Comparison of ENCODE assay signal across 8 mouse cellular contexts in the genomic region with DNA sequence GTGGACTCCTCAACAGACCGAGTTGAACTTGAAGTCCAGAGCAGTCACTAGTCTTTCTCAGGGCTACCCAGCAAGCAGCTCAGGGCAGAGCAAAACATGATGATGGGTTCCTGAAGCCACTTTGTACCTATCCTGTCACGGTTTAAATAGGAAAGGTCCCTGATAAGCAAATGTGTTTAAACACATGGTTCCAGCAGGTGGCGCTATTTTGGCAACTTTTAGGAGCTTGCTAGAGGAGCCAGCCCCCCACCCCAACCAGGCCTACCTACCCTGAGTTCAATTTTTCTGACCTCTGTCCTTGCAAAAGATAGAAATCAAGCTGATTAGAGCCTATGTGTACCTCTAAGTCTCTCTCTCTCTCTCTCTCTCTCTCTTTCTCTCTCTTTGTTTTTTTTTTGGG. TPM values are rescaled to one million over a fixed set of nuclear protein-coding genes. Genes with fewer than 3 reads are reported as not detected.
DNase-seq lines count a peak whose midpoint lies in the region; ATAC-seq and TF ChIP-seq lines count a peak whose summit lies in the region.
"Had no signal": no experiment of that assay in that cellular context is flagged by ENCODE, and none has a peak within 500 bp of the region (broad histone marks: within the 10 kb centered on the region; RNA-seq: fewer than 3 reads in every experiment).

No protein-coding gene starts in this region.

- H3K9me3 ChIP-seq in kidney, embryonic 15.5 days (replicated peaks): no peaks in the 10 kb centered on the region
- no peaks in the 10 kb centered on the region for H3K9me3 ChIP-seq in MEL (replicated peaks; ENCODE audit: insufficient read depth, low read length)
- H3K9me3 ChIP-seq in embryonic facial prominence, embryonic 10.5 days: no peaks in the 10 kb centered on the region
- H3K9me3 ChIP-seq: heart, embryonic 15.5 days had no signal

- no peak for TF ChIP-seq EP300 in MEL (IDR thresholded peaks at IDR 0.05; ENCODE audit: low read depth in 1 of 2, low read length in 2 of 2)

- H3K4me2 ChIP-seq in kidney, embryonic 15.5 days: no peak overlapping the region
- H3K4me2 ChIP-seq: heart, embryonic 15.5 days had no signal

- no peak for TF ChIP-seq POLR2A in kidney, adult 2 months (IDR thresholded peaks at IDR 0.05; ENCODE audit: low read depth, low read length)
- TF ChIP-seq POLR2A in MEL (IDR thresholded peaks at IDR 0.05; ENCODE audit: control insufficient read depth in 1 of 2, insufficient read depth in 1 of 2, low read depth in 1 of 2, low read length in 2 of 2, poor library complexity in 1 of 2): no peak

- no peak overlapping the region for H3K4me3 ChIP-seq in kidney, adult 2 months (ENCODE audit: insufficient read depth, low read depth, low read length)
- no peak overlapping the region for H3K4me3 ChIP-seq in kidney, embryonic 15.5 days (replicated peaks)
- H3K4me3 ChIP-seq in MEL (ENCODE audit: control insufficient read depth in 1 of 2, insufficient read depth in 1 of 2, low read depth in 2 of 2, low read length in 2 of 2): no peak overlapping the region
- H3K4me3 ChIP-seq in embryonic facial prominence, embryonic 10.5 days: no peak overlapping the region
- H3K4me3 ChIP-seq: heart, embryonic 15.5 days had no signal

- DNase-seq in kidney, adult 2 months: peak; percentile 42
- DNase-seq in CD8-positive naive resting alpha-beta T cell, adult 2 months (ENCODE audit: low read depth in 2 of 2, low spot score in 2 of 2): peak; percentile 28 to 56
- DNase-seq in MEL (ENCODE audit: low read depth, low spot score): peak; percentile 87
- peak; percentile 55 for DNase-seq in embryonic facial prominence, embryonic 10.5 days (ENCODE audit: low spot score)
- peak; percentile 73 for DNase-seq in mesoderm, embryonic 11.5 days (ENCODE audit: low read depth, low spot score)

- ATAC-seq in kidney, embryonic 15.5 days (replicated peaks; ENCODE audit: low FRiP score): no peak
- no peak for ATAC-seq in activated CD4-positive, CD25-positive, alpha-beta regulatory T cell, adult 4 months

- H3K4me1 ChIP-seq in kidney, adult 2 months (ENCODE audit: control insufficient read depth, insufficient read depth, low read length): no peaks in the 10 kb centered on the region
- H3K4me1 ChIP-seq in kidney, embryonic 15.5 days: peaks cover 4% of the 10 kb centered on the region; the same call in 1 of the 2 replicates
- H3K4me1 ChIP-seq in MEL (ENCODE audit: control insufficient read depth in 1 of 2, insufficient read depth in 2 of 2, low read length in 2 of 2): no peaks in the 10 kb centered on the region
- H3K4me1 ChIP-seq in embryonic facial prominence, embryonic 10.5 days: peaks cover 5% of the 10 kb centered on the region

- H3K36me3 ChIP-seq in kidney, adult 2 months (ENCODE audit: control insufficient read depth, insufficient read depth, low read length): no peaks in the 10 kb centered on the region
- no peaks in the 10 kb centered on the region for H3K36me3 ChIP-seq in kidney, embryonic 15.5 days
- H3K36me3 ChIP-seq in MEL (ENCODE audit: control insufficient read depth in 1 of 2, insufficient read depth in 2 of 2, low read length in 2 of 2): no peaks in the 10 kb centered on the region
- H3K36me3 ChIP-seq in embryonic facial prominence, embryonic 10.5 days (replicated peaks): no peaks in the 10 kb centered on the region
- H3K36me3 ChIP-seq: heart, embryonic 15.5 days had no signal

- 0 out of 2 replicates have a peak, but pooled peaks have one; percentile 30 for TF ChIP-seq CTCF in kidney, adult 2 months (conservative IDR thresholded peaks at IDR 0.05; ENCODE audit: insufficient read depth, insufficient read length, low read depth, low read length)
- peak; percentile 66 to 74 (median 74) for TF ChIP-seq CTCF in MEL (IDR thresholded peaks at IDR 0.05 in 2 of 3, conservative IDR thresholded peaks at IDR 0.05 in 1 of 3; ENCODE audit: control insufficient read depth in 1 of 3, insufficient read depth in 1 of 3, low read depth in 2 of 3, low read length in 3 of 3, poor library complexity in 1 of 3, severe bottlenecking in 1 of 3)

- no peak overlapping the region for H3K27ac ChIP-seq in kidney, adult 2 months (ENCODE audit: insufficient read depth, low read depth, low read length)
- no peak overlapping the region for H3K27ac ChIP-seq in kidney, embryonic 15.5 days
- no peak overlapping the region for H3K27ac ChIP-seq in MEL (ENCODE audit: control insufficient read depth, low read depth, low read length)
- H3K27ac ChIP-seq in embryonic facial prominence, embryonic 10.5 days (replicated peaks): no peak overlapping the region
- H3K27ac ChIP-seq: heart, embryonic 15.5 days had no signal

- WGBS in kidney, adult 2 months: 14% methylated on average over 3 of the region's 3 CpGs
- 22% methylated on average over 3 of the region's 3 CpGs for WGBS in kidney, embryonic 15.5 days
- 17% methylated on average over 3 of the region's 3 CpGs for WGBS in embryonic facial prominence, embryonic 10.5 days

- H3K9ac ChIP-seq in kidney, embryonic 15.5 days: no peak overlapping the region
- H3K9ac ChIP-seq in MEL (ENCODE audit: control insufficient read depth, low read depth, low read length, poor library complexity, severe bottlenecking): no peak overlapping the region
- H3K9ac ChIP-seq: heart, embryonic 15.5 days had no signal

- no peaks in the 10 kb centered on the region for H3K79me2 ChIP-seq in MEL (ENCODE audit: control insufficient read depth, insufficient read depth, low read length, poor library complexity)

- H3K27me3 ChIP-seq in kidney, adult 2 months (replicated peaks; ENCODE audit: control insufficient read depth, insufficient read depth, low read length): no peaks in the 10 kb centered on the region
- H3K27me3 ChIP-seq in kidney, embryonic 15.5 days: no peaks in the 10 kb centered on the region
- H3K27me3 ChIP-seq in MEL (ENCODE audit: control insufficient read depth in 1 of 2, insufficient read depth in 2 of 2, low read length in 2 of 2): no peaks in the 10 kb centered on the region
- H3K27me3 ChIP-seq in embryonic facial prominence, embryonic 10.5 days (replicated peaks; ENCODE audit: low read depth, poor library complexity, severe bottlenecking): peaks cover 1% of the 10 kb centered on the region; the same call in 1 of the 2 replicates
- H3K27me3 ChIP-seq: heart, embryonic 15.5 days had no signal

- peak; percentile 25 for TF ChIP-seq RAD21 in MEL (IDR thresholded peaks at IDR 0.05; ENCODE audit: low read depth, low read length)

TF ChIP-seq in MEL, 35 proteins besides CTCF, POLR2A, EP300 and RAD21:
- TF ChIP-seq BHLHE40 (IDR thresholded peaks at IDR 0.05; ENCODE audit: borderline replicate concordance, low read depth, low read length) (no peak), SIN3A (IDR thresholded peaks at IDR 0.05; ENCODE audit: low read length) (no peak), TBP (IDR thresholded peaks at IDR 0.05; ENCODE audit: low read depth, low read length) (no peak), ZKSCAN1 (IDR thresholded peaks at IDR 0.05; ENCODE audit: low read depth, low read length) (no peak), JUND (IDR thresholded peaks at IDR 0.05; ENCODE audit: low read depth, low read length) (no peak), MYC (IDR thresholded peaks at IDR 0.05; ENCODE audit: low read depth, low read length) (peak; percentile 76), TCF12 (IDR thresholded peaks at IDR 0.05; ENCODE audit: low read depth, low read length) (no peak), GATA1 (IDR thresholded peaks at IDR 0.05; ENCODE audit: low read depth, low read length) (peak; percentile 45), MAX (IDR thresholded peaks at IDR 0.05; ENCODE audit: low read length) (peak; percentile 77), SMC3 (IDR thresholded peaks at IDR 0.05; ENCODE audit: low read depth, low read length) (peak; percentile 55), ZC3H11A (IDR thresholded peaks at IDR 0.05; ENCODE audit: low read depth, low read length) (peak; percentile 17; the same call in 1 of the 2 replicates), USF1 (IDR thresholded peaks at IDR 0.05; ENCODE audit: low read depth, low read length) (no peak), MYB (IDR thresholded peaks at IDR 0.05; ENCODE audit: low read depth, low read length) (no peak), MAZ (IDR thresholded peaks at IDR 0.05; ENCODE audit: low read depth, low read length) (peak; percentile 51; the same call in 1 of the 2 replicates)

RNA-seq across cellular contexts. Expression of a gene that starts 10.3 kb away (rescaled TPM):
- 77.2 and 77.8 TPM in 2 replicates for polyA plus RNA-seq in kidney, adult 2 months (2012; rRNA removed)
- polyA plus RNA-seq in kidney, embryonic 15.5 days (2015; fragmentation: Nextera tagmentation; extraction: Ambion mirVana): 70.0 and 72.9 TPM in 2 replicates
- not detected in 2 replicates for total RNA-seq in MEL (2012; rRNA removed)
- polyA plus RNA-seq in MEL (2012; ENCODE audit: insufficient read depth in 1 of 2, insufficient read length in 2 of 2, low read depth in 1 of 2, low replicate concordance in 2 of 2, missing spikeins in 1 of 2): not detected
- polyA plus RNA-seq in embryonic facial prominence, embryonic 10.5 days (2016; fragmentation: Nextera tagmentation; extraction: Ambion mirVana): 24.0 and 24.4 TPM in 2 replicates
- polyA plus RNA-seq in activated CD4-positive, CD25-positive, alpha-beta regulatory T cell, adult 4 months (2017; shearing (Covaris generic)): not detected

RNA-seq across cellular contexts. Expression of a gene that starts 36.4 kb away (rescaled TPM):
- polyA plus RNA-seq in kidney, adult 2 months (2012; rRNA removed): 47.9 and 57.1 TPM in 2 replicates
- 179 and 189 TPM in 2 replicates for polyA plus RNA-seq in kidney, embryonic 15.5 days (2015; fragmentation: Nextera tagmentation; extraction: Ambion mirVana)
- total RNA-seq in MEL (2012; rRNA removed): 109 and 116 TPM in 2 replicates
- polyA plus RNA-seq in MEL (2012; ENCODE audit: insufficient read depth in 1 of 2, insufficient read length in 2 of 2, low read depth in 1 of 2, low replicate concordance in 2 of 2, missing spikeins in 1 of 2): 100 to 1,000 TPM; 268 to 295 TPM
- 244 and 257 TPM in 2 replicates for polyA plus RNA-seq in embryonic facial prominence, embryonic 10.5 days (2016; fragmentation: Nextera tagmentation; extraction: Ambion mirVana)
- polyA plus RNA-seq in activated CD4-positive, CD25-positive, alpha-beta regulatory T cell, adult 4 months (2017; shearing (Covaris generic)): 10 to 100 TPM; 34.1 to 56.7 TPM

Comparison
In these comparisons a context has a peak if more than half of its experiments do, and no peak if none do; other contexts are left out.
1. RNA of a gene that starts 10.3 kb away (polyA plus RNA-seq): 77.2 to 77.8 TPM in kidney, adult 2 months, 70.0 to 72.9 TPM in kidney, embryonic 15.5 days and 24.0 to 24.4 TPM in embryonic facial prominence, embryonic 10.5 days; not detected in activated CD4-positive, CD25-positive, alpha-beta regulatory T cell, adult 4 months and not detected in MEL; every median in the first group is over 10 times any median in the second.
2. Peak in every context shown above with its lines, with median percentiles within 50 percentile points of each other: DNase-seq.